Mouse (Mus musculus): Measurements from ENCODE around the gene Dnase2a. TPM values are rescaled to one million over a fixed set of nuclear protein-coding genes. Genes with fewer than 3 reads are reported as not detected.
"Not testable (repeated sequence)": the region's sequence is repeated elsewhere in the genome, so short reads cannot be mapped to it uniquely, and the experiment has no call there.

Gene Dnase2a
- total RNA-seq, 2 experiments from 2014 or later: 6.0 to 7.1 TPM

DNA sequence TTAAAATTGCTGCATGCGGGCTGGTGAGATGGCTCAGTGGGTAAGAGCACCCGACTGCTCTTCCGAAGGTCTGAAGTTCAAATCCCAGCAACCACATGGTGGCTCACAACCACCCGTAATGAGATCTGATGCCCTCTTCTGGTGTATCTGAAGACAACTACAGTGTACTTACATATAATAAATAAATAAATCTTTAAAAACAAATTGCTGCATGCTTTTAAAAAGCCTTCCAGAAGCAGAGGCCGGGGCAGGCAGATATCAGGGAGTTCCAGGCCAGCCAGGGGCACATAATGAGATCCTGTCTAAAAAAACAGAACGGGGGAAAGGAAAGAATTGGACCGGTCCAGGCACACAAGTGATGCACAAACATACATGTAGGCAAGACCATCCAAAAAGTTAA lies 381 bp upstream of the Dnase2a start:
- not testable (repeated sequence) for DNase-seq

DNA sequence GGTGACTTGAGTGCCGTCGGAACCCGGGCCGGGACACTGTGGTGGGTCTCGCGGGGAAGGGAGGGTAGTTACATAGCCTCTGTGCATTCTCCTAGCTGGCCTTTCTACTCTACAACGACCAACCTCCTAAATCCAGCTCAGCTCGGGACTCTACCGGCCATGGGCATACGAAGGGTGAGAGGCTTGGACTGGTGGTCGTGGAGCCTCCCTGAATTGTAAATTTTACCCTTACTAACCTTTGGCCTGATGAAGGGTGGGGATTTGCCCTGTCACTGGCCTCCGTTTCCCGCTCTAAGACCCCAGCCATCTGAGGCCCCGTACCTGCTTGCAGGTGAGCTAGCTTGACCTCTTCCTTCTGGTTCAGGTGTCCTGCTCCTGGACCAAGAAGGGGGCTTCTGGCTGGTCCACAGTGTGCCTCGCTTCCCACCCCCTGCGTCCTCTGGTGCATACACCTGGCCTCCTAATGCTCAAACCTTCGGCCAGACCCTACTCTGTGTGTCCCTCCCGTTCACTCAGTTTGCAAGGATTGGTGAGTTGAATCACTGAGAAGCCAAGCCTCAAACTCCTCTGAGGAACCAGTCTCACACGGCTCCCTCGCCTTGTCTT lies 905 bp downstream of the Dnase2a start:
- no peak for DNase-seq

DNA sequence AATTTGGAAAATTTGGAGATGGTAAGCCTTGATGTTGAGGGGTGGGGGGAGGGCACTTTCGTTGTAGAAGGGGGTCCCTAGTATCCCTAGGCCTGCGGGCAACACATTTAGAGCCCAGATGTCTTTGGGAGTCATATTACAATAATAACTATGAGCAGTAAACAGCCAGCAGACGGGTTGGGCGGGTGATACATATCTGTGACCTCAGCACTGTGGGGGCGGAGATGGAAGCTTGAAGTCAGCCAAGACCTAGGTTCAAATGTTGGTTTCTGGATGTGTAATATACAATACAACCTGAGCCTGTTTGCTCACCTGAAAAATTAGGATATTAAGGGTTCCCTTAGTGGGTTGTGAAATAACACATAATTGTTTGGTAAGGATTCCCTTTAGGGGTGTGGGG lies 1.6 kb downstream of the Dnase2a start:
- no peak for DNase-seq

DNA sequence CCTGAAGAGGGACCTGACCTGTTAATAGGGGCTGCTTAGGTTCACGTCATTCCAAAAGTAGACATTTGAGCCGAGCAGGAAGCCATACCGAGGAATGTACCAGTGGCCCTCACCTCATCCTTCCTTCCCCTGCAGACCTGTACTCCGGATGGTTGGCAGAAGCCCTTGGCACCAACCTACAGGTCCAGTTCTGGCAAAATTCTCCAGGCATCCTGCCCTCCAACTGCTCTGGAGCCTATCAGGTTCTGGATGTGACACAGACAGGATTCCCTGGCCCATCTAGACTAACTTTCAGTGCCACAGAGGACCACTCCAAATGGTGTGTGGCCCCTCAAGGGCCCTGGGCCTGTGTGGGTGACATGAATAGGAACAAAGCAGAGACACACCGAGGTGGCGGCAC lies 2.2 kb downstream of the Dnase2a start:
- no peak for DNase-seq

DNA sequence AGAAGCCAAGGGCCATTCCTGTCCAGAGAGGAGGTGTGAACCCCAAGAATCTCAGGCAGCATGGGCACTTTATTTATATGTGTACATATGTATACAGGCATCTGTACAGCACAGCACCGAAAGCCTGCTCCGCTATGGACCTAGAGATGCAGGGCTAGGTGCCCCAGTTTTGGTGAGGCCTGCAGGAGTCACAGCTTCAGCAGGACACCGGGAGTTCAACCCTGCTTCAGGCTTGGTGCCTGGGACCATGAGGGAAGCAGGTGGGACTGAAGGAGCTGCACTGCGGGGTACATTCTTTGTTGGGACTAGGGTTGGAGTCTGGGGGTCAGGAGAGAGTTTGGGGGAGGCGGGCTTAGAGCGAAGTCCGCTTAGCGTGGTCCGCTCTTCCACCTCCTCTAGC lies 3.5 kb downstream of the Dnase2a start:
- no peak for DNase-seq

DNA sequence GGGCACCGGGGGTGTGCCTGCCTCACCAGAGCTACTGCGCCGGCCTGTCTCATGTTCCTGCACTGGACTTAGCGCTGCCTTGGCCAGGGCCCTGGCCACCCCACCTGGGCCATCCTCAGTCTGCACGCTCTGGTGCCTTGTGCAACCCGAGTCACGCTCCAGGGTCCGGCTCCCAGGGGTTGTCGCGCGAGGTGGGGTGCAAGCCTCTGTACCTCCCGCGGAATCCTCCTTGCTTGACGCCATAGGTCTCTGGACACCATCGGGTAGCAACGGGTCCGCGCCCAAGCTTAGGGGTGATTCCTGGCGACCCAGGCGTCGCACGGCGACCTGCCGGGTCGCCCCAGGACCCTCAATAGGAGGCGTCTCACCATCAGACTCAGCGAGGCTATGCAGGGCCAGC lies 4.0 kb downstream of the Dnase2a start:
- DNase-seq: no peak

DNA sequence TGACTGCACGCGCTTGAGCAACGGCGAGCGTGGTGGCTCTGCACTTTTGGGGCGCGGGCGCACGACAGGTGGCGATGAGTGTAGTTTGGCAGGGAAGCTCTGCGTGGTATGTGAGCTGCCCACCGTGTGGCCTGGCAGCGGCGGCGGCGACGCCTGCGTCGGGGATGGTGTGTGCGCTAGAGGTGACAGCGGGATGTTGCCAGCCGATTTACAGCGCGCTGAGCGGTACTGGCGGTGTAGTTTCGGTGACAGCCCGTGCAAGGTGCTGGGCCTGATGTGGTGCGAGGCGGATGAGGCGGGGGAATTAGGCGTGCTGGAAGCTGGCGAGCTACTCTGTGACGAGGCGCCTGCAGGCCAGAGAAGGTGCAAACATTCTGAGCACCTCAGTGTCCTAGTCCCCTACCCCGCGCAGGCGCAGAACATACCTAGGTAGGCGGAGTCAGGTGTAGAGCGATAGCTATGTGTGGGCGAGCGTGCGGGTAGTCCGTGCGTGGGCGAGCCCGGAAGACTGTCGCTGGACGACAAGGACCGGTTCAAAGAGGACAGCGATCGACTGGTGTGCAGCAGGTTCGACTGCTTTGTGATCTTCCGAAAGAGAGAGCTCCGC lies 4.6 kb downstream of the Dnase2a start:
- DNase-seq: peak; percentile 67

DNA sequence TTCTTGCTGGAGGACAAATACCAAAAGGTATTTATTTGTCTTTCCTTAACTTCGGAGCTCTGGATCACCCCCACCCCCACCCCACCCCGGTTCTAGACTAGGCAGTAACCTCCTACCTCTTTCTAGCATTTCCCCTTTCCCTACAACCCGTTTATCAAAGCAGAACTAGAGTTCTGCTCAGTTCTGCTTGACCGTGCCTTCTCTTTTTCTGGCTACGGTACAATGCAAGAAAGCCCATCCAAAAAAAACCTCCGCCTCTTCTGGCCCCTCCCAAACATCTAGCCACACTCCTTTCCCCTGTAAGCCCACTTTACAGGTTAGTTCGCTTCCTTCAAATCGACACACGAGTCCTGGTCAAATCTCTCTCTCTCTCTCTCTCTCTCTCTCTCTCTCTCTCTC lies 5.1 kb downstream of the Dnase2a start:
- DNase-seq: no peak

DNA sequence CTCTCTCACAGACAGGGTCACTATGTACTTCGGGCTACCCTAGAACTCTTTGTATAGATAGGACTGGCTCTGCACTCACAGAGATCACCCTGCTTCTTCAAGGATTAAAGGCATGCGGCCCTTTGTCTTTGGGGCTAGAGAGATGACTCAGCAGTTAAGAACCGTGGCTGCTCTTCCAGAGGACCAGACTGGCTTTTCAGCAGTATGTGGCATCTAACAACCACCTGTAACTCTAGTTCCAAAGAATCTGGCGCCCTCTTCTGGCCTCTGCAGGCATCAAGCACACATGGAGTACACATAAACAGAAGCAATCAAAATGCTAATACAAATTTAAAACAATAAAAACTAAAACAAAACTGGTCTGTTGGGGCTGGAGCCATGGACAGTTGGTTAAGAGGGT lies 5.6 kb downstream of the Dnase2a start:
- DNase-seq: no peak

DNA sequence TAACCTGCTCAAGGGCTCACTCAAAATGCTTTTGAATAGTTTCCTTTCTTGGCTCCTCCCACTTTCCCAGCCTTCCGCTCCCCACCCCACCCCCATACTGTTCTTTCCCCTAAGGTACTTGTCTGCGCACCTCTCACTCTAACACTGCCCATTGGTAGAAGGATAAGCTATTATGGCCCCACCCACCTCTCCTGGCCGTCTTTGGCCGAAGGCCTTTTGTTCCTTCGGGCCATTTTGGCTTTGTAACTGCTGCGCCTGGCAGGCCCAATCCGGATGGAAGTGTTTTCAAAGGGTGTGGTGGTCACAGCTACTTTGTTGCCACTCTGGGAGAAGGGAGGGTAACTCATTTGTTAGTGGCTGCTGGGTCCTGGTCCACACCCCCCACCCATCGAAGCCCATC lies 6.9 kb downstream of the Dnase2a start:
- DNase-seq: no peak

DNA sequence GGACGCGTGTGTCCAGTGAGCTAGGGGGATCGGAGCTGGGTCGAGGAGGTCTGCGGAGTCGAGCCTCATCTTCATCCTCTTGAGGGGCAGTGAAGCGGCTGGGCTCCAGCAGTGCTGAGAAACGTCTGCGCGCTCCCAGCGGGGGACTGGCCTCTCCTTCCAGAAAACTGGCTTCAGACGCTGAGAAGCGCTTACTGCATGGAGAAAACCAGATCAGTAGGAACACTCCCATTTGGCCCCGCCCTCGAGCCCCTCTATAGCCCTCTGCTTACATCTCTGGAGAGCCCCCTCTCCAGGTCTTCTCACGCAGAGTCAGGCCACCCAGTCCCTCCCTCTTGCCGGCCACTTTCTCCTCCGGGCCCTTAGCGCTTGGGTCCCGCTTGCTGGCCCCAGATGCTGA lies 9.4 kb downstream of the Dnase2a start:
- DNase-seq: no peak

DNA sequence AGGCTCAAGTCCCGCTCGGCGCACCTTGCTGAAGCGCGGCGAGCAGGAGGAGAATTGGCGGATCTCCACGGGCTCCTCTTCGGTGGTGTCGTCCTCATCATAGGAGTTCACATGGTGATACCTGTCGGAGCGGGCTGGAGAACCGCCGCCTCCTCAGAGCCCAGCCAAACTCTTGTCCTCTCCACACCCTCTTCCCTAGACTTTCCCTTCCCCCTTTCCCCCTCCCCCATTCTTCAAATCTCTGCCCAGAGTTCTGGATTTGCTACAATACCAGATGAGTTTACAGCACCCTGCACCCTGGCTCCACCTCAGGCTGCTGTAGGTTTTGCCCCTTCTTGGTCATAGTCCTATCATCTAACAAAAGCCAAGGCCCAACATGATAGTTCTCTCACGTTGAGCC lies 10.3 kb downstream of the Dnase2a start:
- DNase-seq: no peak

DNA sequence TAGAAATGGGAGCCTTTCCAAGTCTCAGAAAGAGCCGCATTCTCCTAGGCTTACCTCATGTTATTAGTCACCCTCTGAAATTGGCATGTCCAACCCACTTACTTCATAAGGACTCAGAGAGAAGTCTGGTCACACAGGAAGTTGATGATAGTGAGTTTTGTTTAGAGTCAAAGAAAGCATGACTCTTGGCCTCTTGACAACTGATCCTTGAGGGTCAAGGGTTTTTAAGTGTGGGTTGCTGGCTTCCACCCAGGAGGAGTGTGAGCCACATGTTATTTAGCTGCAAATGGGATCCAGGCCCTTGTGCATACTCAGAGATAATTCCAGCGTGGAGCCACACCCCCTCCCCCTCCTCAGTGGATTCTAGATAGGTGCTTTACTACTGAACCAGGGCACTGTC lies 13.2 kb downstream of the Dnase2a start:
- peak; percentile 55 for DNase-seq

DNA sequence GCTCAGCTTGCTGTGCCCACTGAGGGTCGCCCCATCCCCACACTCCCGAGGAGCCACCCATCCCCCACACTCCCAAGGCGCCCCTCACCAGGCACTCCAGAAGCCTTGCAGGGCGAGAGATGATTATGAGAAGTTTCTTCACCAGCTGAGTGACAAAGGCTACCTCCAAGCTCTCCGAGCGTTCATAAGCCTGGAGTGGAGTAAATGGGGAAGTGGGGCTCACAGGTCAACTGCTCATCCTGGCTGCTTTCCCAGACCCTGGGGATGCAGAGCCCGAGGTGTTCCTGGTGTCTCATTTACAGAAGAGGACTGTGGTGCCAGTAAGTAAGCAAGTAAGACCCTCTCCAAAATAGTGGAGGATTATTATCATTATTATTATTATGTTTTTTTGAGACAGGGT lies 17.2 kb downstream of the Dnase2a start:
- no peak for DNase-seq

DNA sequence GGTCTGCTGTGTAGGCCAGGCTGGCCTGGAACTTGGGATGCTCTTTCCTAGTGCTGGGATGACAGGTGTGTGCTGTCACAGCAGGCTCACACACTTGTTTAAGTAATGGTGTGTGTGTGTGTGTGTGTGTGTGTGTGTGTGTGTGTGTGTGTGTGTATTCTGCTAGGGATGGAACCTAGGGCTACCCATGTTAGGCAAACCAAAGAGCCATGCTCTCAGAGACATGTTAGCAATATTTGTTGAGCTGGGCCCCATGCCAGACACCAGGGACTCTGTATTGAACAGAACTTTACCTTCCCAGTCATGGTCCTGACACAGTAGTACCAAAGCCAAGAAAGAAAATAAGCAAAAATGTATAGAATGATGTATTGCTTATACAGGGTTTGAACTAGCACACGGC lies 19.2 kb downstream of the Dnase2a start:
- no peak for DNase-seq

DNA sequence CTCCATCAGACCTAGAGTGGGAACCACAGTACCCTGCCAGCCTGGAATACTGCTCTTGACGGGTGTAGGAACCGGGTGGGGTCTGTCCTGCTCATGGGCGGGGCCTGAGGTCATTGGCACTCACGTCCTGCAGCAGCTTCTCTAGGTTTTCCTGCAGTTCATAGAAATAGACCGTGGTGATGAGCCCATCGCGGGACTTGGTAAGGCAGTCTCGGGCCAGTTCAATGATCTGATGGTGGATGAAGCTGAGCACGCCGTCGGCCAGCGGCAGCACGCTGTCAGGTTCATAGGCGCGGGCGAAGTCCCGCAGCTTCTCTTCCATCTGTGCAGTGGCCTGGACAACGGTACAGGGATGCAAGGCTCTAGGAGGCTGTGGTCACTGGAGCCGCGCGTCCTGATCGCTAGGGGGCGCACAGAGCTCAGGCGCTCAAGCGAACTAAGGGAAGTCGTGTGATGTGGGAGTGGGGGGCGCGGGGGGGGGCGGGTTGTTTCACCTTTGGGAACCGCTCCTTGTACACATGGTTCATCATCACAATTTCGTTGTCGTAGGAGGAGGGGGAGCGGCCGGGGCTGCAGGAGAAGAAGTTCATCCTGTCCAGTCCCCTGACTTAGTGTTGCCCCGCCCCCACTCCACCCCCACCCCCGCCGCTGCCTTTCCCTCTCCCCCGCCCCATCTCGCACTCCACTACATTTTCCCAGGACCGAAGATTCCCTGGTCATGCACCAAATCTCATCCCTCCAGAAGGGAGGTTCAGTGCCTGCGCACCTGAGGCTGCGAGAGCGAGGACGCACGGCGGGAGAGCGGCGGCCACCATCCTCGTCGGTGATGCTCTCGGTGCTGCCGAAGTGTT lies 20.3 kb downstream of the Dnase2a start:
- DNase-seq: peak; percentile 78

DNA sequence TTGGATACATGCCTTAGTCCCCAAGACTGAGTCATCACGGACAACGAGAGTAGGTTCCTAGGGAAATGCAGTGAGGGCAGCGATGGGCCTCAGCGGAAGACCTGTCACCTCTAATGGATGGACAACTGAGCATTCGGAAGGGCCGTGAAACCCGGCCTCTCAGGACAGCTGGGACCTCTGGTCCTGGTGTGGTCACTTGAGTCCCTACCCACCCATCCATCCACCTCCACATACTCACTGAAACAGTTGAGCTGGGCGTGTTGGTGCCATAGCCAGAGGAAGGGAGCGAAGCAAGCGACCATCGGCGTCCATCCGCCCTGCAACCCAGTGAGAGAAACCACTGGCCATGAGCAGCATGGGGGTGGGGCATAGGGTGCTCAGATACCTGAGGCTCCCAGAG lies 22.2 kb downstream of the Dnase2a start:
- no peak for DNase-seq

DNA sequence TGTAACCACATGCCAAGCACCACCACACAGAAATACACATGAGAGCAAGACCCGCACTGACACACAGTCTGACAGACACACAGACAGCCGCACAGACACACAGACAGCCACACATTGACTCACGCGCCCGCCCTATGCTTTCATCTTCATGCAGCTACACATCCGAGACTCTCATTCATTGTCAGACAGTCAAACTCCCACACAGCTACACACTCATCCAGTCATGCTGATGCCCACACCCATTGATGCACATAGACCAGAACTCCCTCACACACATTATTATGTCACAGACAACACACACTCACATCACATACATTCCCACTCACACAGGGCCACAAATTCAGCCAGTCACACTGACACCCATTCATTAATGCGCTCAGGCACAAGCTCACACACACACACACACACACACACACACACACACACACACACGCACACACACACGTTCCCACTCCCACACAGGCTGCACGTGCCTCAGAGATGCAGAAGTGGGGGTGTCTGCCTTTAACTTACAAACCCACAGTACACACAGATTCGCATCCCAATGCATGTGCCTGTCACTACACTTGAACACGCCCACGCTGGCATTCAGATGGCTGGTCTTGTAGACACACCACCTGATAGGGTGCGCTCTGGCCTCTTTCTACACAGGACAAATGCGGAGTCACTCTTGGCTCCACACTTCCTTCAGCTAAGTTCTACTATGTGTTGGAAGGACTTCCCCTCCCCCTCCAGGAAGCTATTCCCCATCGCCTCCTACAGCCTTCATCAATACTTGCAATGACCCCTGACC lies 25.6 kb downstream of the Dnase2a start:
- no peak for DNase-seq

DNA sequence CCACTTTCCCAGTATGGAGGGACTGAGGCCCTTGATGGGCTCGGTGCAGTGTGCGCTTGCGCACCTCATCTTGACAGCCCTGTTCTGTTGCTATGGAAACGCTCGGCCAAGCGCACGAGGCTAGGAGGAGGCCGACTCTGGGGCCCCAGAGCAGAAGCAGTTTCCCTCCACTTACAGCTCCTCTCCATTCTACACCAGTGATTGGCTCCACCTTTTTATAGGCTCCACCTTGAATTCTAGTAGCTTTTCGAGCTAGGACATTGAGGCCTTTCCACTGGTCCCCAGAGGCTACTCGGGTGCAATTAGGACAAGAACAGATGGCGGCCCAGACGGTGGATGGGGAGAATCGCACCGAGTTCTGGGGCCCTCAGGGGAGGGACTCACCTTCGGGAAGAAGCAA lies 26.5 kb downstream of the Dnase2a start:
- no peak for DNase-seq

DNA sequence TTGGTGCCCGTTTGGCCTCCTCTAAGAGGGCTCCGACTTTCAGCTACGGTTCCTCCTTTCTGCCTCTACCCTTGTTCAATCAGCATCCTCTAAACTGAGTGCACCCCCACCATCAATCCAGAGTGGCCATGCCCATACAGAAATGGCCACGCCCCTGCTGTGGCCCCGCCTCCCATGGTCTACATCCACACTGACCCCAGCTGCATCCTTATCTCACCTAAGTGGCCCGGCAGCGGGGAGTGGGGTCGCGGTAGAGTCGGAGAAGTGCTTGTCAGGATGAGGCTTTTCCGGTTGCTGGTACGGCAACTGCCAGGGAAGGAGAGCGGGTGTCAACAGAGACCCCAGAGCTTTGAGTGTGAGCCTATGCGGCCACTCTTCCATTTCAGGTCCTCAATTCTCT lies 27.1 kb downstream of the Dnase2a start:
- DNase-seq: no peak

DNA sequence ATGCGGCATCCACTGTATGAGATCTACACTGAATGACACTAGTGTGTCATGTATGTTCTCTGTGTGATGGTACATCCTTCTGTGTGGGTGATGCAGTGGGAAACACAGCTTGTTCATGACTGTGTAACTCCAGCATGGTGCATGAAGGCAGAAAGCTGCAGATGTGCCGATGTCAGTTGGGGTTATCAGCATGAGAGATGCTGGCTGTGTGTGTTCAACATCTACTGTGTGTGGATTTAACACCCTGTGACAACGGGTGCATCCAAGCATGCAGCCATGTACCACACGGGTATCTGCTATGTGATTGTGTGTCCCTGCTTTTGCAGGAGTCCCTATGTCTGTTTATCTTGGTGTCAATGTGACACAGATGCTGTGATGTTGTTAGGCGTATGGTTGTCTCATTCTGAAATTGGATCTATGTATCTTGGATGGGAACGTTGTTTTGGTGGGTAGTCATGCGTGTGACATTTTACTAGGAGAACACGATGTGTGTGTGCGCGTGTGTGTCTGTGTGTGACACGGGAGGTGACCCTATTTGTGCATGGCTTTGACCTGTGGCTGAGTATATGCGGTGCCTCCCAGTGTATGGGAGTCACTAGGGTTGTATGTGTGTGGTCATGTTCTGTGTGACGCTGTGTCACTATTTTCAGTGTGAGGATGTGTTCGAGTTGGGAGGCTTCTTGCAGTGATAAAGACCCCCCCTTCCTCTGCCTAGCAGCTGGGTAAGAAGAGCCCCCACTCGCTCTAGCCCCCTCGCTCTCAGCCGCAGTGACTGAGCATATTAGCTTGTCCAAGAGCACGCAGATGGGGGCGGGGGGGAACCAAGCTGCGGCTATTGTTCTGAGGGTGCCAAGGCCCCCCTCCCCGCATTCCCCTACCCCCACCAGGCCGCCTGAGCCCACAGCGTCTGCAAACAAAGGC lies 27.9 kb downstream of the Dnase2a start:
- DNase-seq: no peak

DNA sequence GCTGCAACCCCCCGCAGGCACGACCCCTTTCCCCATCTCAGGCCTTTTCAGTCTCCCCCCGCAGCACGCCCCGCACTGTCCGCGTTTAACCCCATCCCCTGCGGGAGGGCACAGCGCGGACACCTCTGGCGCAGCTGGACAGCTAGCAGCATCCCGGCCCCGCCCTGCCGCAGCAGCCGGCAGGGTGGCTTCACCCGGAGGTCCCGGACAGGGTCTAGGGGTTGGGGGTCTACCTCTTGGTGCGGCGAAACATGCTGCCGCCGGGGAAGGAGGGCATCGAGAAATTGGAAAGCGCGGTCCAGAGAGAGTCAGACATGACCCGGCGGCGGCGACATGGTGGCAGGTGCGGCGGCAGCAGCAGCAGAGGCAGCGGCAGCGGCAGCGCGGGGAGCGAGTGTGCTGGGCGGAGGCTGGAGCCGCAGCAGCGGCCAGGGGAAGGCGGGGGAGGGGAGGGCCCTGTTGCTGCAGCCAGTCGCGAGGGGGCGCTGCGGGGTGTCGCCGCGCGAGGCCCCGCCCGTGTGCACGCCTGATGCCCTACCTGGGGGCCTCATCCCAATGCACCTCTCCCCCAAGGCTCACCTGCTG lies 28.7 kb downstream of the Dnase2a start, which contains the start of gene Mast1:
Gene Mast1 (minus strand): TSS at position 398 of the 585 bp plus-strand sequence.
- peak; percentile 71 for DNase-seq

Data from heart, postnatal 4 days (tissue).